Mouse (Mus musculus) gastrocnemius, adult 2 months (tissue): ENCODE measurements around the gene D130043K22Rik. TPM values are rescaled to one million over a fixed set of nuclear protein-coding genes. Genes with fewer than 3 reads are reported as not detected.

ENCODE experiments used
- DNase-seq: peaks from one replicate; pipeline ENCODE4 v3.0.0; 2022
- H3K27ac ChIP-seq: fragments of 200-600 bp; 2 replicates; pipeline ENCODE4 v1.8.1; 2022; ENCODE audit warnings: mild to moderate bottlenecking
- H3K4me3 ChIP-seq: fragments of 200-600 bp; 2 replicates; pipeline ENCODE4 v1.8.1; 2022; ENCODE audit warnings: mild to moderate bottlenecking, moderate library complexity
- CTCF ChIP-seq: fragments of 200-600 bp; IDR thresholded peaks from 2 replicates; pipeline ENCODE4 v1.8.1; 2022; ENCODE audit warnings: antibody characterized with exemption, mild to moderate bottlenecking, moderate library complexity
- intact Hi-C: fragments of 180-260 bp; cut with DNase I; formaldehyde crosslinking; loops from one replicate; pipeline ENCODE4 v1.15.1; 2025
- total RNA-seq, 2 experiments: library from RNA; stranded (reverse); gene quantifications; 2 replicates each; pipeline ENCODE4 v1.2.3; 2021

D130043K22Rik gene
- total RNA-seq, 2 experiments from 2014 or later, result not detected

GRCm38 (mm10) chr13:24839831-24840230 lies 5.1 kb upstream of the D130043K22Rik start:
- DNase-seq, result no peak
- H3K4me3 ChIP-seq, result no peak overlapping the region
- no peak overlapping the region for H3K27ac ChIP-seq
- TF ChIP-seq CTCF, result no peak
- intact Hi-C loops, result no loop called here

- DNase-seq, result no peak
- intact Hi-C loops, result no loop called here
- Histone ChIP-seq H3K4me3 (no peak overlapping the region), H3K27ac (no peak overlapping the region)
- no peak for TF ChIP-seq CTCF
Measured at GRCm38 (mm10) chr13:24841702-24842101, 3.2 kb upstream of the D130043K22Rik start.

- Histone ChIP-seq H3K4me3 (no peak overlapping the region), H3K27ac (no peak overlapping the region)
- no peak for DNase-seq
- intact Hi-C loops, result no loop called here
- no peak for TF ChIP-seq CTCF
Measured at GRCm38 (mm10) chr13:24849318-24849717, 4.4 kb downstream of the D130043K22Rik start.

- no peak for TF ChIP-seq CTCF
- intact Hi-C loops, result no loop called here
- no peak overlapping the region for H3K4me3 ChIP-seq
- no peak for DNase-seq
- no peak overlapping the region for H3K27ac ChIP-seq
Measured at GRCm38 (mm10) chr13:24851989-24852388, 7.1 kb downstream of the D130043K22Rik start.

GRCm38 (mm10) chr13:24852570-24852969 lies 7.6 kb downstream of the D130043K22Rik start:
- no peak for DNase-seq
- no peak overlapping the region for H3K27ac ChIP-seq
- intact Hi-C loops, result no loop called here
- H3K4me3 ChIP-seq, result no peak overlapping the region
- TF ChIP-seq CTCF, result no peak

GRCm38 (mm10) chr13:24859115-24859514 lies 14.2 kb downstream of the D130043K22Rik start:
- no peak overlapping the region for H3K4me3 ChIP-seq
- intact Hi-C loops, result no loop called here
- no peak overlapping the region for H3K27ac ChIP-seq
- TF ChIP-seq CTCF, result no peak
- DNase-seq, result no peak

- no peak for DNase-seq
- intact Hi-C loops, result no loop called here
- H3K4me3 ChIP-seq, result no peak overlapping the region
- H3K27ac ChIP-seq, result no peak overlapping the region
- TF ChIP-seq CTCF, result no peak
Measured at GRCm38 (mm10) chr13:24861084-24861483, 16.1 kb downstream of the D130043K22Rik start.

GRCm38 (mm10) chr13:24862021-24862420 lies 17.1 kb downstream of the D130043K22Rik start:
- no peak for TF ChIP-seq CTCF

GRCm38 (mm10) chr13:24862520-24862919 lies 17.6 kb downstream of the D130043K22Rik start:
- Histone ChIP-seq H3K27ac (no peak overlapping the region), H3K4me3 (no peak overlapping the region)
- intact Hi-C loops, result no loop called here
- peak; percentile 54 for DNase-seq
- TF ChIP-seq CTCF, result peak; percentile 52

More at GRCm38 (mm10) chr13:24862021-24862420, 17.1 kb downstream of the D130043K22Rik start:
- Histone ChIP-seq H3K4me3 (no peak overlapping the region), H3K27ac (no peak overlapping the region)
- intact Hi-C loops, result no loop called here
- DNase-seq, result no peak

GRCm38 (mm10) chr13:24866430-24867402 lies 21.8 kb downstream of the D130043K22Rik start:
- intact Hi-C loops, result no loop called here
- DNase-seq, result no peak
- Histone ChIP-seq H3K4me3 (no peak overlapping the region), H3K27ac (no peak overlapping the region)
- TF ChIP-seq CTCF, result no peak

- H3K4me3 ChIP-seq, result no peak overlapping the region
- DNase-seq, result no peak
- no peak overlapping the region for H3K27ac ChIP-seq
- no peak for TF ChIP-seq CTCF
- intact Hi-C loops, result no loop called here
Measured at GRCm38 (mm10) chr13:24867789-24868188, 22.9 kb downstream of the D130043K22Rik start.

GRCm38 (mm10) chr13:24868233-24868632 lies 23.3 kb downstream of the D130043K22Rik start:
- H3K27ac ChIP-seq, result no peak overlapping the region
- DNase-seq, result no peak
- intact Hi-C loops, result no loop called here
- no peak for TF ChIP-seq CTCF
- H3K4me3 ChIP-seq, result no peak overlapping the region

GRCm38 (mm10) chr13:24879359-24880040 lies 34.6 kb downstream of the D130043K22Rik start:
- no peak for DNase-seq
- intact Hi-C loops, result no loop called here
- TF ChIP-seq CTCF, result no peak
- Histone ChIP-seq H3K4me3 (no peak overlapping the region), H3K27ac (no peak overlapping the region)
